Mouse (Mus musculus): Measurements from ENCODE around the gene Map2k3. TPM values are rescaled to one million over a fixed set of nuclear protein-coding genes. Genes with fewer than 3 reads are reported as not detected.

Gene Map2k3
- polyA plus RNA-seq, 1 experiment: 18.2 TPM

- no peaks in the 10 kb centered on the region for H3K27me3 ChIP-seq (ENCODE audit: control insufficient read depth, insufficient read depth, low read length)
- H3K27ac ChIP-seq (ENCODE audit: insufficient read depth, low read length): no peak overlapping the region
- no peak for DNase-seq
- no peak overlapping the region for H3K4me3 ChIP-seq (replicated peaks; ENCODE audit: insufficient read depth, low read depth, low read length)
- TF ChIP-seq POLR2A (IDR thresholded peaks at IDR 0.05; ENCODE audit: borderline replicate concordance, insufficient read depth, low read length) (no peak), CTCF (IDR thresholded peaks at IDR 0.05; ENCODE audit: borderline replicate concordance, insufficient read depth, low read depth, low read length) (no peak)
- 56% methylated on average over 14 of the region's 14 CpGs for WGBS
- H3K4me1 ChIP-seq (ENCODE audit: control insufficient read depth, insufficient read depth, low read length): peaks cover 21% of the 10 kb centered on the region
Observed at GRCm38 (mm10) chr11:60981693-60982486, 50.1 kb downstream of the Map2k3 start.

- Histone ChIP-seq H3K27me3 (ENCODE audit: control insufficient read depth, insufficient read depth, low read length) (no peaks in the 10 kb centered on the region), H3K4me1 (ENCODE audit: control insufficient read depth, insufficient read depth, low read length) (peaks cover 21% of the 10 kb centered on the region), H3K4me3 (replicated peaks; ENCODE audit: insufficient read depth, low read depth, low read length) (peak overlapping the region; percentile 11), H3K27ac (ENCODE audit: insufficient read depth, low read length) (peak overlapping the region; percentile 71)
- peak; percentile 92 to 94 for DNase-seq
- TF ChIP-seq POLR2A (IDR thresholded peaks at IDR 0.05; ENCODE audit: borderline replicate concordance, insufficient read depth, low read length): no peak
- TF ChIP-seq CTCF (IDR thresholded peaks at IDR 0.05; ENCODE audit: borderline replicate concordance, insufficient read depth, low read depth, low read length): no peak
- WGBS: 7% methylated on average over 13 of the region's 13 CpGs
Observed at GRCm38 (mm10) chr11:60984912-60985558, 53.2 kb downstream of the Map2k3 start.

DNA sequence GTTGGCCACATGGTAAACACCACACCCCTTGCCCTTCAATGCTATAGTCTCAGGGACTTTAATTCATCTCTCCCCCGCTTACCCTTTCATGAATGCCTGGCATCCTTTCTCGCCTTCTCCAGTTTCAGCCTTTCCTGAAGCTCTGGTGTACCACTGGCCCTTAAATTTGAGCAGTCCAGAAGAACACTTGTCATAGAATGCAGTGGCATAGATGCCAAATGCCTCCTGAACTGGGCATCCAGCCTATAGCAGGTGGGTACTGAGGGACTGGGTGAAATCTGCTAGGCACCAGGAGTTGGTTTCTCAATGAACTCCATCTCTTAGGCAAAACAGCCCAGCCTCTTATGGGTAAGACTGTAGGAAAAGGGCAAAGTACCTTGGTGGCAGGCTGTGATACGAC, 58.6 kb downstream of the Map2k3 start:
- no peak for TF ChIP-seq CTCF (IDR thresholded peaks at IDR 0.05; ENCODE audit: borderline replicate concordance, insufficient read depth, low read depth, low read length)
- no peak for TF ChIP-seq POLR2A (IDR thresholded peaks at IDR 0.05; ENCODE audit: borderline replicate concordance, insufficient read depth, low read length)
- H3K27me3 ChIP-seq (ENCODE audit: control insufficient read depth, insufficient read depth, low read length): no peaks in the 10 kb centered on the region
- no peak for DNase-seq
- no peak overlapping the region for H3K4me3 ChIP-seq (replicated peaks; ENCODE audit: insufficient read depth, low read depth, low read length)
- H3K27ac ChIP-seq (ENCODE audit: insufficient read depth, low read length): no peak overlapping the region
- H3K4me1 ChIP-seq (ENCODE audit: control insufficient read depth, insufficient read depth, low read length): peaks cover under 1% of the 10 kb centered on the region; the same call in 1 of the 2 replicates
- WGBS: 89% methylated on average over 3 of the region's 3 CpGs

Other genes starting within 250 kb of the Map2k3 start
- gene Llgl1, start 232.3 kb upstream of the Map2k3 start, polyA plus RNA-seq (2012; rRNA removed): 88.3 and 90.5 TPM in 2 replicates
- gene Flii, start 204.8 kb upstream of the Map2k3 start, polyA plus RNA-seq (2012; rRNA removed): 160 and 177 TPM in 2 replicates
- 27.4 and 28.4 TPM in 2 replicates for gene Mief2, start 203.6 kb upstream of the Map2k3 start, polyA plus RNA-seq (2012; rRNA removed)
- 6.8 and 7.2 TPM in 2 replicates for gene Top3a, start 154.7 kb upstream of the Map2k3 start, polyA plus RNA-seq (2012; rRNA removed)
- 16.4 and 17.5 TPM in 2 replicates for gene Smcr8, start 154.5 kb upstream of the Map2k3 start, polyA plus RNA-seq (2012; rRNA removed)
- gene Shmt1, start 120.3 kb upstream of the Map2k3 start, polyA plus RNA-seq (2012; rRNA removed): 3.3 and 4.5 TPM in 2 replicates
- gene Dhrs7b, start 101.4 kb upstream of the Map2k3 start, polyA plus RNA-seq (2012; rRNA removed): 21.5 and 21.9 TPM in 2 replicates
- 58.3 and 62.7 TPM in 2 replicates for gene Tmem11, start 52.8 kb upstream of the Map2k3 start, polyA plus RNA-seq (2012; rRNA removed)
- 16.6 and 16.7 TPM in 2 replicates for gene Natd1, start 17.3 kb upstream of the Map2k3 start, polyA plus RNA-seq (2012; rRNA removed)
- 80.1 and 87.2 TPM in 2 replicates for gene Kcnj12, start 90.5 kb downstream of the Map2k3 start, polyA plus RNA-seq (2012; rRNA removed)
- gene Tnfrsf13b, start 194.7 kb downstream of the Map2k3 start, polyA plus RNA-seq (2012; rRNA removed): 1.4 TPM in 2 replicates
- gene Usp22, start 243.0 kb downstream of the Map2k3 start, polyA plus RNA-seq (2012; rRNA removed): 142 and 148 TPM in 2 replicates